In genomic region chr10:93162276-93162971, GRCm38 (mm10) we compare ENCODE assay signal across 8 mouse cellular contexts. TPM values are rescaled to one million over a fixed set of nuclear protein-coding genes. Genes with fewer than 3 reads are reported as not detected.
A peak's percentile ranks its signal among the peaks of the same experiment; 100 is the strongest.
DNase-seq lines count a peak whose midpoint lies in the region; ATAC-seq and TF ChIP-seq lines count a peak whose summit lies in the region.

No protein-coding gene starts in this region.

- TF ChIP-seq EP300 in heart, adult 2 months (IDR thresholded peaks at IDR 0.05; ENCODE audit: insufficient read depth, low read depth, low read length): no peak
- TF ChIP-seq EP300 in liver, postnatal 0 days (IDR thresholded peaks at IDR 0.05; ENCODE audit: low read depth): no peak

- no peak for DNase-seq in heart, adult 2 months
- DNase-seq in heart, postnatal 4 days: no peak
- peak; percentile 40 for DNase-seq in CD4-positive helper T cell, adult 2 months (ENCODE audit: low read depth, low spot score)
- DNase-seq in forebrain, embryonic 14.5 days (ENCODE audit: low spot score): peak; percentile 60
- no peak for DNase-seq in liver, postnatal 0 days
- DNase-seq in layer of hippocampus, postnatal 25 days (ENCODE audit: extremely low spot score in 1 of 2, low spot score in 1 of 2): no peak
- DNase-seq in frontal cortex, postnatal 14 days (ENCODE audit: low spot score in 2 of 2): no peak
- no peak for DNase-seq in cerebellum, adult 8-10 months

- no peak for ATAC-seq in forebrain, embryonic 14.5 days
- ATAC-seq in liver, postnatal 0 days: no peak

- H3K27ac ChIP-seq in heart, adult 2 months: peak overlapping the region; percentile 98
- peak overlapping the region; percentile 100 for H3K27ac ChIP-seq in forebrain, embryonic 14.5 days (ENCODE audit: low read depth, low read length)
- peak overlapping the region; percentile 95 for H3K27ac ChIP-seq in liver, postnatal 0 days (ENCODE audit: low read depth)

- H3K79me2 ChIP-seq in heart, adult 2 months (replicated peaks; ENCODE audit: control insufficient read depth, insufficient read depth, low read length): no peaks in the 10 kb centered on the region

- intact Hi-C loops in heart, adult 2 months (cut with DNase I): loop anchor here (5.0 kb wide), 1 partner anchor 290 kb away; the partner anchor contains the start of gene Lta4h

- H3K36me3 ChIP-seq in heart, adult 2 months (ENCODE audit: control insufficient read depth, insufficient read depth, low read length): peaks cover 13% of the 10 kb centered on the region
- H3K36me3 ChIP-seq in forebrain, embryonic 14.5 days (ENCODE audit: control insufficient read depth, insufficient read depth, low read length): no peaks in the 10 kb centered on the region
- H3K36me3 ChIP-seq in liver, postnatal 0 days (replicated peaks; ENCODE audit: insufficient read depth, low read length): no peaks in the 10 kb centered on the region

- peak overlapping the region; percentile 77 for H3K4me2 ChIP-seq in forebrain, embryonic 14.5 days (ENCODE audit: low read length)
- H3K4me2 ChIP-seq in liver, postnatal 0 days (ENCODE audit: low read depth, low read length): peak overlapping the region; percentile 82

- H3K27me3 ChIP-seq in heart, adult 2 months (ENCODE audit: control insufficient read depth, insufficient read depth, low read length): no peaks in the 10 kb centered on the region
- H3K27me3 ChIP-seq in forebrain, embryonic 14.5 days (replicated peaks; ENCODE audit: control insufficient read depth, insufficient read depth, low read length): no peaks in the 10 kb centered on the region
- no peaks in the 10 kb centered on the region for H3K27me3 ChIP-seq in liver, postnatal 0 days (ENCODE audit: insufficient read depth, low read length)

- no peak for TF ChIP-seq CTCF in heart, adult 2 months (IDR thresholded peaks at IDR 0.05)
- no peak for TF ChIP-seq CTCF in liver, postnatal 0 days (IDR thresholded peaks at IDR 0.05; ENCODE audit: low read depth)

- H3K4me3 ChIP-seq in heart, adult 2 months: peak overlapping the region; percentile 98
- H3K4me3 ChIP-seq in forebrain, embryonic 14.5 days (ENCODE audit: low read depth, low read length): peak overlapping the region; percentile 95
- H3K4me3 ChIP-seq in liver, postnatal 0 days (ENCODE audit: low read depth, low read length): peak overlapping the region; percentile 99

- TF ChIP-seq POLR2A in heart, adult 2 months (IDR thresholded peaks at IDR 0.05; ENCODE audit: insufficient read depth, low read depth, low read length): no peak

- no peaks in the 10 kb centered on the region for H3K9me3 ChIP-seq in forebrain, embryonic 14.5 days (replicated peaks; ENCODE audit: control insufficient read depth, low read length)
- H3K9me3 ChIP-seq in liver, postnatal 0 days (ENCODE audit: low read length): no peaks in the 10 kb centered on the region

- peak overlapping the region; percentile 91 for H3K9ac ChIP-seq in heart, adult 2 months (ENCODE audit: low read depth, low read length)
- peak overlapping the region; percentile 98 for H3K9ac ChIP-seq in forebrain, embryonic 14.5 days (ENCODE audit: low read length)
- peak overlapping the region; percentile 99 for H3K9ac ChIP-seq in liver, postnatal 0 days (replicated peaks)

- H3K4me1 ChIP-seq in heart, adult 2 months (ENCODE audit: control insufficient read depth, insufficient read depth, low read length): peaks cover 16% of the 10 kb centered on the region
- H3K4me1 ChIP-seq in forebrain, embryonic 14.5 days (ENCODE audit: control insufficient read depth, insufficient read depth, low read length): peaks cover 27% of the 10 kb centered on the region
- peaks cover 38% of the 10 kb centered on the region for H3K4me1 ChIP-seq in liver, postnatal 0 days (ENCODE audit: insufficient read depth)

- WGBS in heart, adult 2 months: 28% methylated on average over 11 of the region's 11 CpGs
- 9% methylated on average over 11 of the region's 11 CpGs for WGBS in forebrain, embryonic 14.5 days
- WGBS in liver, postnatal 0 days (ENCODE audit: insufficient replicate concordance): 11% methylated on average over 11 of the region's 11 CpGs

RNA-seq across cellular contexts. Expression of gene Cdk17, which starts 1.7 kb away (rescaled TPM):
- total RNA-seq in heart, adult 2 months (2021): 10 to 100 TPM; 14.3 to 18.8 TPM
- polyA plus RNA-seq in heart, adult 2 months (2012; rRNA removed): 16.6 and 22.5 TPM in 2 replicates
- total RNA-seq in heart, postnatal 4 days (2021): 10 to 100 TPM; 37.5 to 38.0 TPM
- 52.5 and 53.8 TPM in 2 replicates for polyA plus RNA-seq in forebrain, embryonic 14.5 days (2014; fragmentation: Nextera tagmentation; extraction: Ambion mirVana)
- 7.4 and 8.4 TPM in 2 replicates for polyA plus RNA-seq in liver, postnatal 0 days (2015; fragmentation: Nextera tagmentation; extraction: Ambion mirVana)
- 100 to 1,000 TPM; 176 to 210 TPM for total RNA-seq in layer of hippocampus, postnatal 25 days (2021)

Comparison
In these comparisons a context has a peak if more than half of its experiments do, and no peak if none do; other contexts are left out.
1. DNase-seq: peak in CD4-positive helper T cell, adult 2 months (single experiment) and forebrain, embryonic 14.5 days (single experiment); none in heart, adult 2 months (0 of 2), heart, postnatal 4 days (single experiment), liver, postnatal 0 days (single experiment), layer of hippocampus, postnatal 25 days (0 of 2), frontal cortex, postnatal 14 days (0 of 2) and cerebellum, adult 8-10 months (single experiment).
2. RNA of gene Cdk17, which starts 1.7 kb away (total RNA-seq): 176 to 210 TPM in layer of hippocampus, postnatal 25 days; 37.5 to 38.0 TPM in heart, postnatal 4 days and 14.3 to 18.8 TPM in heart, adult 2 months; every median in the first group is over 4 times any median in the second.
3. Peak in every context shown above with its lines, with median percentiles within 50 percentile points of each other: H3K27ac ChIP-seq, H3K4me3 ChIP-seq and H3K9ac ChIP-seq.